Mouse (Mus musculus) heart, postnatal 36 days (tissue): Measurements from ENCODE around the gene Fads2. TPM values are rescaled to one million over a fixed set of nuclear protein-coding genes. Genes with fewer than 3 reads are reported as not detected.

Experiments used
- DNase-seq, 2 experiments: peaks; one replicate each; pipeline ENCODE4 v3.0.0; 2021 to 2022
- intact Hi-C: fragments of 180-260 bp; cut with DNase I; formaldehyde crosslinking; loops from one replicate; pipeline ENCODE4 v1.15.1; 2025
- total RNA-seq, 2 experiments: library from RNA; stranded (reverse); gene quantifications; 2 replicates each; pipeline ENCODE4 v1.2.3; 2021

Fads2 gene
- total RNA-seq, 2 experiments from 2014 or later: 4.8 to 6.8 TPM

- DNase-seq: no peak
- intact Hi-C loops: no loop called here
These were observed 79.6 kb downstream of the Fads2 start for GRCm38 (mm10) chr19:10021981-10022380.

- intact Hi-C loops: no loop called here
- DNase-seq: no peak
These were observed 82.3 kb downstream of the Fads2 start for GRCm38 (mm10) chr19:10019214-10019760.

- DNase-seq: no peak
- intact Hi-C loops: no loop called here
These were observed 83.1 kb downstream of the Fads2 start for GRCm38 (mm10) chr19:10018527-10018818.

GRCm38 (mm10) chr19:10017637-10018526 lies 83.7 kb downstream of the Fads2 start:
- intact Hi-C loops: no loop called here

GRCm38 (mm10) chr19:10016151-10016550 lies 85.4 kb downstream of the Fads2 start:
- intact Hi-C loops: no loop called here
- no peak for DNase-seq

More at GRCm38 (mm10) chr19:10017637-10018526, 83.7 kb downstream of the Fads2 start:
- DNase-seq: peak; percentile 94 to 95

- intact Hi-C loops: no loop called here
- DNase-seq: no peak
These were observed 86.1 kb downstream of the Fads2 start for GRCm38 (mm10) chr19:10015442-10015841.

- DNase-seq: no peak
- intact Hi-C loops: no loop called here
These were observed 86.7 kb downstream of the Fads2 start for GRCm38 (mm10) chr19:10014824-10015223.

- peak; percentile 58 to 62 for DNase-seq
- intact Hi-C loops: no loop called here
These were observed 87.6 kb downstream of the Fads2 start for GRCm38 (mm10) chr19:10013913-10014312.

- peak in 1 of 2 experiments; percentile 57 for DNase-seq
- intact Hi-C loops: no loop called here
These were observed 88.2 kb downstream of the Fads2 start for GRCm38 (mm10) chr19:10013348-10013747.

- DNase-seq: peak; percentile 70 to 76
- intact Hi-C loops: no loop called here
These were observed 88.7 kb downstream of the Fads2 start for GRCm38 (mm10) chr19:10012827-10013278.

Other genes starting within 250 kb of the Fads2 start
- gene Incenp, start 202.2 kb downstream of the Fads2 start, total RNA-seq: 1 to 10 TPM; 6.6 TPM
- 1,000 to 10,000 TPM; 2,889 to 3,152 TPM for gene Fth1, start 121.1 kb downstream of the Fads2 start, total RNA-seq
- under 1 TPM; 0.11 to 0.14 TPM for gene Best1, start 100.1 kb downstream of the Fads2 start, total RNA-seq
- gene Rab3il1, start 100.1 kb downstream of the Fads2 start, total RNA-seq: 1 to 10 TPM; 7.9 to 8.7 TPM
- 10 to 100 TPM; 37.8 to 39.8 TPM for gene Fads3, start 60.2 kb downstream of the Fads2 start, total RNA-seq
- 10 to 100 TPM; 23.7 to 24.0 TPM for gene Fads1, start 81.1 kb upstream of the Fads2 start, total RNA-seq
- gene Tmem258, start 102.3 kb upstream of the Fads2 start, total RNA-seq: 100 to 1,000 TPM; 173 to 180 TPM
- gene Fen1, start 102.4 kb upstream of the Fads2 start, total RNA-seq: 1 to 10 TPM; 4.7 TPM
- gene Myrf, start 139.0 kb upstream of the Fads2 start, total RNA-seq: 1 to 10 TPM; 5.9 to 7.3 TPM
- 1 to 10 TPM; 2.7 TPM for gene Dagla, start 203.1 kb upstream of the Fads2 start, total RNA-seq